Mouse (Mus musculus): Measurements from ENCODE around the gene Spc24. TPM values are rescaled to one million over a fixed set of nuclear protein-coding genes. Genes with fewer than 3 reads are reported as not detected.

Gene Spc24
- polyA plus RNA-seq, 1 experiment: 27.4 TPM

- no peaks in the 10 kb centered on the region for H3K27me3 ChIP-seq (ENCODE audit: control insufficient read depth)
- no peaks in the 10 kb centered on the region for H3K9me3 ChIP-seq (ENCODE audit: control insufficient read depth, low read length)
- TF ChIP-seq TAL1 (IDR thresholded peaks at IDR 0.05; ENCODE audit: low read length): no peak
- no peak for TF ChIP-seq GATA1 (IDR thresholded peaks at IDR 0.05; ENCODE audit: low read length)
- H3K4me3 ChIP-seq (replicated peaks): no peak overlapping the region
- peaks cover 34% of the 10 kb centered on the region for H3K4me1 ChIP-seq (ENCODE audit: control insufficient read depth)
- peaks cover 59% of the 10 kb centered on the region for H3K36me3 ChIP-seq (ENCODE audit: control insufficient read depth)
These were observed 5.4 kb downstream of the Spc24 start for GRCm38 (mm10) chr9:21754516-21755321.

GRCm38 (mm10) chr9:21754003-21754402 is 6.1 kb downstream of the Spc24 start:
- no peaks in the 10 kb centered on the region for H3K27me3 ChIP-seq (ENCODE audit: control insufficient read depth)
- H3K4me1 ChIP-seq (ENCODE audit: control insufficient read depth): peaks cover 29% of the 10 kb centered on the region
- peaks cover 64% of the 10 kb centered on the region for H3K36me3 ChIP-seq (ENCODE audit: control insufficient read depth)
- H3K4me3 ChIP-seq (replicated peaks): no peak overlapping the region
- no peaks in the 10 kb centered on the region for H3K9me3 ChIP-seq (ENCODE audit: control insufficient read depth, low read length)
- TF ChIP-seq GATA1 (IDR thresholded peaks at IDR 0.05; ENCODE audit: low read length) (no peak), TAL1 (IDR thresholded peaks at IDR 0.05; ENCODE audit: low read length) (no peak)

- Histone ChIP-seq H3K36me3 (ENCODE audit: control insufficient read depth) (peaks cover 62% of the 10 kb centered on the region), H3K27me3 (ENCODE audit: control insufficient read depth) (no peaks in the 10 kb centered on the region), H3K4me3 (replicated peaks) (no peak overlapping the region), H3K4me1 (ENCODE audit: control insufficient read depth) (peaks cover 13% of the 10 kb centered on the region), H3K9me3 (ENCODE audit: control insufficient read depth, low read length) (no peaks in the 10 kb centered on the region)
- TF ChIP-seq GATA1 (IDR thresholded peaks at IDR 0.05; ENCODE audit: low read length) (no peak), TAL1 (IDR thresholded peaks at IDR 0.05; ENCODE audit: low read length) (no peak)
These were observed 7.8 kb downstream of the Spc24 start for GRCm38 (mm10) chr9:21752252-21752792.

- H3K27me3 ChIP-seq (ENCODE audit: control insufficient read depth): no peaks in the 10 kb centered on the region
- H3K9me3 ChIP-seq (ENCODE audit: control insufficient read depth, low read length): no peaks in the 10 kb centered on the region
- H3K4me3 ChIP-seq (replicated peaks): no peak overlapping the region
- H3K36me3 ChIP-seq (ENCODE audit: control insufficient read depth): peaks cover 62% of the 10 kb centered on the region
- no peak for TF ChIP-seq GATA1 (IDR thresholded peaks at IDR 0.05; ENCODE audit: low read length)
- peaks cover 7% of the 10 kb centered on the region; the same call in 1 of the 2 replicates for H3K4me1 ChIP-seq (ENCODE audit: control insufficient read depth)
These were observed 8.8 kb downstream of the Spc24 start for GRCm38 (mm10) chr9:21751347-21751746.

GRCm38 (mm10) chr9:21750370-21750769 is 9.7 kb downstream of the Spc24 start:
- TF ChIP-seq GATA1 (IDR thresholded peaks at IDR 0.05; ENCODE audit: low read length) (no peak), TAL1 (IDR thresholded peaks at IDR 0.05; ENCODE audit: low read length) (no peak)
- Histone ChIP-seq H3K9me3 (ENCODE audit: control insufficient read depth, low read length) (no peaks in the 10 kb centered on the region), H3K27me3 (ENCODE audit: control insufficient read depth) (no peaks in the 10 kb centered on the region), H3K4me1 (ENCODE audit: control insufficient read depth) (peaks cover 5% of the 10 kb centered on the region; the same call in 1 of the 2 replicates), H3K36me3 (ENCODE audit: control insufficient read depth) (peaks cover 65% of the 10 kb centered on the region), H3K4me3 (replicated peaks) (no peak overlapping the region)

GRCm38 (mm10) chr9:21749382-21750118 is 10.6 kb downstream of the Spc24 start:
- H3K36me3 ChIP-seq (ENCODE audit: control insufficient read depth): peaks cover 67% of the 10 kb centered on the region
- peaks cover 5% of the 10 kb centered on the region; the same call in 1 of the 2 replicates for H3K4me1 ChIP-seq (ENCODE audit: control insufficient read depth)
- no peak overlapping the region for H3K4me3 ChIP-seq (replicated peaks)
- H3K9me3 ChIP-seq (ENCODE audit: control insufficient read depth, low read length): no peaks in the 10 kb centered on the region
- no peak for TF ChIP-seq GATA1 (IDR thresholded peaks at IDR 0.05; ENCODE audit: low read length)
- no peak for TF ChIP-seq TAL1 (IDR thresholded peaks at IDR 0.05; ENCODE audit: low read length)
- H3K27me3 ChIP-seq (ENCODE audit: control insufficient read depth): no peaks in the 10 kb centered on the region

- peaks cover 67% of the 10 kb centered on the region for H3K36me3 ChIP-seq (ENCODE audit: control insufficient read depth)
- peaks cover 2% of the 10 kb centered on the region; the same call in 1 of the 2 replicates for H3K4me1 ChIP-seq (ENCODE audit: control insufficient read depth)
- TF ChIP-seq TAL1 (IDR thresholded peaks at IDR 0.05; ENCODE audit: low read length): no peak
- TF ChIP-seq GATA1 (IDR thresholded peaks at IDR 0.05; ENCODE audit: low read length): no peak
- H3K4me3 ChIP-seq (replicated peaks): no peak overlapping the region
- H3K27me3 ChIP-seq (ENCODE audit: control insufficient read depth): no peaks in the 10 kb centered on the region
- H3K9me3 ChIP-seq (ENCODE audit: control insufficient read depth, low read length): no peaks in the 10 kb centered on the region
These were observed 11.6 kb downstream of the Spc24 start for GRCm38 (mm10) chr9:21748491-21748890.

GRCm38 (mm10) chr9:21748033-21748432 is 12.1 kb downstream of the Spc24 start:
- Histone ChIP-seq H3K4me3 (replicated peaks) (no peak overlapping the region), H3K9me3 (ENCODE audit: control insufficient read depth, low read length) (no peaks in the 10 kb centered on the region), H3K36me3 (ENCODE audit: control insufficient read depth) (peaks cover 68% of the 10 kb centered on the region), H3K4me1 (ENCODE audit: control insufficient read depth) (peaks cover 2% of the 10 kb centered on the region; the same call in 1 of the 2 replicates), H3K27me3 (ENCODE audit: control insufficient read depth) (no peaks in the 10 kb centered on the region)
- no peak for TF ChIP-seq GATA1 (IDR thresholded peaks at IDR 0.05; ENCODE audit: low read length)
- no peak for TF ChIP-seq TAL1 (IDR thresholded peaks at IDR 0.05; ENCODE audit: low read length)

GRCm38 (mm10) chr9:21747238-21747774 is 12.8 kb downstream of the Spc24 start:
- Histone ChIP-seq H3K27me3 (ENCODE audit: control insufficient read depth) (no peaks in the 10 kb centered on the region), H3K9me3 (ENCODE audit: control insufficient read depth, low read length) (no peaks in the 10 kb centered on the region), H3K36me3 (ENCODE audit: control insufficient read depth) (peaks cover 75% of the 10 kb centered on the region), H3K4me1 (ENCODE audit: control insufficient read depth) (peaks cover 2% of the 10 kb centered on the region; the same call in 1 of the 2 replicates), H3K4me3 (replicated peaks) (no peak overlapping the region)
- TF ChIP-seq TAL1 (IDR thresholded peaks at IDR 0.05; ENCODE audit: low read length) (no peak), GATA1 (IDR thresholded peaks at IDR 0.05; ENCODE audit: low read length) (no peak)
